Mouse (Mus musculus): Measurements from ENCODE around the gene Caly.
A peak's percentile ranks its signal among the peaks of the same experiment; 100 is the strongest.

Caly gene

DNA sequence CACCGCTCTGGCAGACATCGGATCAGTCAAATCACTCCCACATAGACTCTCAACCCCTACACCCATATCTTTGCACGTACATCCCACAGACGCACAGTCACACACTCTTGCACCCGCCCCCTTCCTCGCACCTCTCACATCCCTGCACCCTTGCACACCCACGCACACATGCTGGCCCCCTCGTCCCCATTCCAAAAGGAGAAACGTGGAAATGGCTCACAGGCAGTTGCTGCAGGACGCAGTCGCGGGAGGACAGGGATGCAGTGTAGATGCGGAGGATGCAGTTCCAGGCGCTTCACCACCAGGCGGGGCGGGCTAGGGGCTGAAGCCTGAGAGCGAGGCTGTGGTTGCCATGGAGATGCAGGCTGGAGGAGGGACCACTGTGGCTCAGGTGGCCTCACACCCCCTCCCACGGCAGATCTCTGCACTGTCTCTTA is at the start of gene Caly:
TSS of gene Caly (minus strand) at position 307 of the 437 bp plus-strand sequence.
- DNase-seq (ENCODE audit: low spot score), result no peak

DNA sequence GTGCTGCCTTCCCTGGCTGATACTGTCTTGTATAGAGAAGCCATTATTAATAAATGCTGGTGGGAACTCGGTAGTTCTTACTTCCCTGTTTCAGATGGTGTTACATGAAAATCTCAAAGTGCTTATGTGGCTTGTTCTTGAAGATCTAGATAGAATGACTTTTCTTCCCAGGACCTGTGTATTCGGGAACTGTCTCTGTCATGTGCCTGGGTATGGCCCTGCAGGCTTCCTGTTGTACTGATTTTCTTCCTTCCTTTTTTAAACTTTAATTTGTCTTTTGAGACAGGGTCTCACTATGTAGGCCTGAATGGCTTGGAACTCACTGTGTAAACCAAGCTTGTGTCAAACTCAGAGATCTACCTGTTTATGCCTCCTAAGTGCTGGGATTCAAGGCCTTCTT is 45.6 kb upstream of the Caly start:
- DNase-seq (ENCODE audit: low spot score), result no peak

GRCm38 (mm10) chr7:140126934-140127333 is 44.6 kb upstream of the Caly start:
- no peak for DNase-seq (ENCODE audit: low spot score)

DNA sequence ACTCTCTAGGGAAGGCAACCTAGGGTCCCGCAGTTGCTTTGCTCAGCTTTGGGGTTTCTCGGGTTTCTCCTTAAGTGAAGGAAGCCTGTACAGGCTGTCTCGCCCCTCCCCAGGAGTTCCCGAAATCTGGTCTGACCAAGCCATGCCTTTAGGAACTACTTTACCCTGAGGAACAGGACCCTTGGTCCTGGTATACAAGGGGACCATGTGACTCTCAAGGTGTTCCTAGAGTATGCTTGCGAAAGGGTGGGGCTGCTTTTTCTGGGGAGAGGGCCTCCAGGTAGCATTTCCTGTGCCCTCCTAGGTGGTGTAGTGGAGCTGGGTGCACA is 43.6 kb upstream of the Caly start:
- no peak for DNase-seq (ENCODE audit: low spot score)

GRCm38 (mm10) chr7:140125278-140126021 is 43.1 kb upstream of the Caly start:
- peak; percentile 87 for DNase-seq (ENCODE audit: low spot score)

- DNase-seq (ENCODE audit: low spot score), result no peak
Measured at GRCm38 (mm10) chr7:140124382-140124781, 42.0 kb upstream of the Caly start.

DNA sequence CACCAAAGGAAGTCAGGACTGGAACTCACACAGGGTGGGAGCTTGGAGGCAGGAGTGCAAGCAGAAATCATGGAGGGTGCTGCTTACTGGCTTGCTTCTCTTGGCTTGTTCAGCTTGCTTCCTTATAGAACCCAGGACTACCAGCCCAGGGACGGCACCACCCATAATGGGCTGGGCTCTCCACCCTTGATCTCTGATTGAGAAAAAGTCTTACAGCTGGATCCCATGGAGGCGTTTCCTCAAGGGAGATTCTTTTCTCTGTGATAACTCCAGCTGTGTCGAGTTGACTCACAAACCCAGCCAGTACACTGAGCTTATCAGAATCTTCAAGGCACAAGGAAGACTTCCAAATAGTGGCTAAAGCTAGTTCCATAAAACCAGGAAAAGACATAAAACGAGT is 40.4 kb upstream of the Caly start:
- no peak for DNase-seq (ENCODE audit: low spot score)

- no peak for DNase-seq (ENCODE audit: low spot score)
Measured at GRCm38 (mm10) chr7:140121338-140121910, 39.1 kb upstream of the Caly start.

GRCm38 (mm10) chr7:140120484-140120883 is 38.1 kb upstream of the Caly start:
- no peak for DNase-seq (ENCODE audit: low spot score)

- peak; percentile 90 for DNase-seq (ENCODE audit: low spot score)
Measured at GRCm38 (mm10) chr7:140116329-140117054, 34.1 kb upstream of the Caly start, which contains the start of gene Echs1. Gene Echs1, minus strand, starts transcription at chr7:140116476.

GRCm38 (mm10) chr7:140115583-140116328 is 33.4 kb upstream of the Caly start, which contains the start of gene Paox:
Gene Paox, plus strand, starts transcription at chr7:140115799.
- DNase-seq (ENCODE audit: low spot score), result peak; percentile 76

- no peak for DNase-seq (ENCODE audit: low spot score)
Measured at GRCm38 (mm10) chr7:140111943-140112342, 29.6 kb upstream of the Caly start.

DNA sequence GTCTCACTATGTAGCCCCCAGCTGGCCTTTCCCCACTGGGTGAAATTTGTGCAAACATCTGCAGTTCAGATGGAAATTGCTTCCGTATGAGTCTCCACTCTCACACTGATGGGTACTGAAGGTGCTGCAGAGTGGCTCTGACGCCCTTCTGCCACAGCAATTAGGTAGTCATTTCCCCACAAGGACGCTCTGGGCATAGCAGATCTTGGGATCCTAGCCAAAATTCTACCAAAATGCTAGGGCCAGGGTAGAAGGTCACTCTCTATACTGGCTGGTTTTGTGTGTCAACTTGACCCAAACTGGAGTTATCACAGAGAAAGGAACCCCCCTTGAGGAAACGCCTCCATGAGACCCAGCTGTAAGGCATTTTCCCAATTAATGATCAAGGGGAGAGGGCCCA is 21.7 kb upstream of the Caly start:
- no peak for DNase-seq (ENCODE audit: low spot score)

DNA sequence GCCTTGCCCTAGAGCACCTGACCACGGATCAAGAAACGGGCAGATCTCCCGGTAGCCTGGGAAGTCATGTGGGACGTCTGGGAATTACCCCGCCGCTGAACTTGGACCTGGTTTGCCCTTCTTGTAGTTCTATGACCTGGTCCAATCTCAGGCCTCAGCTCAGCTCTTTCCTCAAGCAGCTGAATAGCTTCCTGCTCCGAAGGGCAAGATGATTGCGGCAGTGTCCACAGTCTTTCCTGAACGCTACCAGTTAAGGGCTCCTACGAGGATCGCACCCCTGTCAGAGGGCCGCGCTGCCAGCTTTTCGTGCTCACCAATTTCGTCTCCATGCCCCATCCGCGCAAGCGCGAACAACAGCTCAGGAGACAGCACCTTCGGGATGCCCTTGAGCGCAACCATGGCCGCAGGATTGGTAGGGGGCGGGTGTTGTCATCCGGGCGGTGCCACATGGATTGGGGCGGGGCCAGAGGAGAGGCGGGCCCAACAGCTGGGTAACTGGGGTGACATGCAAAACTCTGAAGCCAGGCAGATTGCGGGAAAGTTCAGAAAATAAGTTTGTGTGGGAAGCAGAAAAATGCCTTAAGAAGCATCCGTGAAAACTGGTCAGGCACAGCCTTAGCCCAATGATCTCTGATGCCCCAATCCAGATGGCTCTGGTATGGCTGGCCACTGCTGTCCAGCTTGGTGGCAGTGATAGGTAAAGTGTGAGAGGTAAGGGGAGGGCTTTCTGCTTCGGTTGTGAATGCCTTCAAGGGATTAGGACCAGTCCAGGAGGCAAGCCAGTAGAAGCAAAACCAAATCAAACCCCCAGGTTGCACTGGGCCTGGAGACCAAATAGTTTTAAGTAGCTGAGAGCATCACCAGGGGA is 19.9 kb upstream of the Caly start, which contains the start of gene Fuom:
TSS of gene Fuom (minus strand) at position 449 of the 868 bp plus-strand sequence.
- DNase-seq (ENCODE audit: low spot score), result peak; percentile 75

DNA sequence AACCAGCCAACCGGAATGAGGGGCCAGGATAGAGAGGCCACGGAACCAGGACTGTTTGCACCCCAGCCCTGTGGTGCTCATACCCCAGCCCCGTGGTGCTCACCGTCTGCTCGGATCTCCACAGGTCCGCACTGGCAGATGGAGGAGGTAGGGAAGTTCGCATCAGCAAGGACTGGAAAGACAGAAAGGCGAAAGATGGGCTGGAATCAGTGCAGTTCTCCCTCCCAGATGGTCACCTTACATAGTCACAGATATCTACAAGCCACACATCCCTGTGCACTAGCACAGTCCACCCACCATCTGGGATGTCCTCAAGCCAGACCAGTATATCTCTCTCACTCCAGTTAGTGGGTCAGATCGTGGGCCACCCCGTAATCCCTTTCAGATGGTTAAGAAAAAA is 19.1 kb upstream of the Caly start:
- DNase-seq (ENCODE audit: low spot score), result no peak

- no peak for DNase-seq (ENCODE audit: low spot score)
Measured at GRCm38 (mm10) chr7:140098466-140098865, 16.1 kb upstream of the Caly start.

DNA sequence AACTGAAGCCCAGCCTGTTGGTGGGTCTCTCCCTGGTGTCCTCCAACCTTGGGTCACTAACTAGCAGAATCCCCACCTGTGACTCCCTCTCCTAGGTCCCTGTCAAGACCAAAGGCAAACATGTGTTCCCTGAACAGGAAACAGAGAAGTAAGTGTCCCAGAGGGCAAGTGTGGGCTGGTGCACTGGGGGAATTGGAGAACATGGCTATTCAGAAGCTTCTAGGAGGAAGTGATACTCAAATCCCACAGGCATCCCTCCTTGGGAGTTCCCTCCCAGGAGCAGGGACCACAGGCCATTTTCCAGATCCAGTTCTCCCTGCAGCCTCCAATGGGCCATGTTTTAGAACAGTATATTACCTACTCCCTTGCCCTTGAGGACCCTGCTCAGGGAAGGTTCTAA is 13.7 kb upstream of the Caly start:
- DNase-seq (ENCODE audit: low spot score), result no peak

DNA sequence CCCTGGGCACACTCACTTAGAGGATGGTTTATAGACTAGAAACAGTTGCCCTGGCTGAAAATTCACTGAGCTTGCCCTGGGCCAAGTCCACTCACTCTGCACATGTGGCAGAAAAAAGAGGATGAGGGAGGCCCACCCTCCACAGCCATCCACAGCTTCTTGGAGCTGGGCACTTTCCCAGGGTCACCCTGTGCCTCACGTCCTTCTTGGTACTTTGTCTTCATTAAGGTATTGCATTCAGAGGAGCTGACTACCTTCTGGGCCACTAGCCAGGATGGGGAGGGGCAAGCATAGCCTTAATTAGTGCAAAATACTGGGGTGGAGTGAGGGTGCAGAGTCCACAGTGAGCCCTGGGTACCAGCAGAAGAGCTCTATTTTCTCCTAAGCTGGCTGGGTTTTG is 13.2 kb upstream of the Caly start:
- no peak for DNase-seq (ENCODE audit: low spot score)

GRCm38 (mm10) chr7:140094954-140095353 is 12.6 kb upstream of the Caly start:
- DNase-seq (ENCODE audit: low spot score), result no peak

- no peak for DNase-seq (ENCODE audit: low spot score)
Measured at GRCm38 (mm10) chr7:140092924-140093528, 10.7 kb upstream of the Caly start, which contains the start of gene Prap1. Gene Prap1, plus strand, starts transcription at chr7:140093395.

GRCm38 (mm10) chr7:140090601-140091000 is 8.3 kb upstream of the Caly start:
- DNase-seq (ENCODE audit: low spot score), result no peak

Measured in c-Kit-positive CD71-positive TER-119-positive erythroid progenitor cells, embryonic 14.5 days (primary cell).